8 mouse cellular contexts compared by ENCODE assay signal in the genomic region with DNA sequence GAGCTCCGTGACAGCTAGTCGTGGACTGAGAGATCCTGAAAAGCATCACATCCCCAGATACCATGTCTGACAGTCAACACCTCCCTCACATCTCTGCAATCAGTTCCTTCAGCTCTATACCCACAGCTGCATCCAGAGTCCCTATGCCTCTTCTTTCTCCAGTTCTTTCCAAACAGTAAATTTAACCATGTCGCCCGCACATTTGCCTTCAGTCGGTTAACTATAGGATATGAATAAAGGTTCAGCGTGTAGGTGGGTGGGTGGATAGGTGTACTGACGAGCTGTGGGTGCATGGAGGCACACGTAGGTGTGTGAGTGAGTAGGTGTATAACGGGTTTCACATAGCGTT. TPM values are rescaled to one million over a fixed set of nuclear protein-coding genes. Genes with fewer than 3 reads are reported as not detected.
DNase-seq lines count a peak whose midpoint lies in the region; ATAC-seq and TF ChIP-seq lines count a peak whose summit lies in the region.

No protein-coding gene starts in this region.

- no peak overlapping the region; the same call in 1 of the 2 replicates for H3K27ac ChIP-seq in lung, embryonic 14.5 days (ENCODE audit: low read depth)
- peak overlapping the region; percentile 83 for H3K27ac ChIP-seq in embryonic facial prominence, embryonic 14.5 days (replicated peaks; ENCODE audit: low read depth, low read length)
- H3K27ac ChIP-seq in limb, embryonic 10.5 days = peak overlapping the region; percentile 90
- H3K27ac ChIP-seq in neural tube, embryonic 15.5 days (replicated peaks) = peak overlapping the region; percentile 95

- DNase-seq in lung, embryonic 14.5 days = no peak
- no peak for DNase-seq in lung, adult 2 months
- no peak for DNase-seq in embryonic facial prominence, embryonic 14.5 days (ENCODE audit: low spot score)
- no peak for DNase-seq in limb, embryonic 10.5 days (ENCODE audit: low spot score)
- no peak for DNase-seq in kidney, postnatal 4 days
- no peak for DNase-seq in left cerebral cortex, postnatal 14 days (ENCODE audit: low spot score in 2 of 2)

- peak overlapping the region; percentile 76 for H3K4me3 ChIP-seq in lung, embryonic 14.5 days (ENCODE audit: low read depth, low read length)
- no peak overlapping the region for H3K4me3 ChIP-seq in lung, adult 2 months (replicated peaks; ENCODE audit: extremely low read depth, low read depth, low read length)
- peak overlapping the region; percentile 84 for H3K4me3 ChIP-seq in embryonic facial prominence, embryonic 14.5 days (ENCODE audit: low read depth, low read length)
- H3K4me3 ChIP-seq in limb, embryonic 10.5 days = peak overlapping the region; percentile 66
- peak overlapping the region; percentile 69 for H3K4me3 ChIP-seq in neural tube, embryonic 15.5 days (replicated peaks)

- intact Hi-C loops in left cerebral cortex, postnatal 14 days (cut with DNase I) = no loop called here

- TF ChIP-seq CTCF in lung, embryonic 14.5 days (IDR thresholded peaks at IDR 0.05; ENCODE audit: low read depth) = no peak
- TF ChIP-seq CTCF in lung, adult 2 months (IDR thresholded peaks at IDR 0.05; ENCODE audit: insufficient read depth, low read length) = no peak

- H3K9ac ChIP-seq in lung, embryonic 14.5 days = peak overlapping the region; percentile 94
- peak overlapping the region; percentile 96 for H3K9ac ChIP-seq in embryonic facial prominence, embryonic 14.5 days (ENCODE audit: low read depth, low read length)
- peak overlapping the region; percentile 93 for H3K9ac ChIP-seq in neural tube, embryonic 15.5 days (replicated peaks)

- ATAC-seq in lung, embryonic 14.5 days (ENCODE audit: insufficient read depth) = 0 out of 2 replicates have a peak, but pooled peaks have one; percentile 7
- no peak for ATAC-seq in embryonic facial prominence, embryonic 14.5 days (ENCODE audit: low read depth)
- peak; percentile 28; the same call in 1 of the 2 replicates for ATAC-seq in neural tube, embryonic 15.5 days (ENCODE audit: low FRiP score)
- ATAC-seq in megakaryocyte progenitor cell, adult 5-6 weeks (replicated peaks; ENCODE audit: poor library complexity) = no peak

- H3K4me1 ChIP-seq in lung, embryonic 14.5 days (ENCODE audit: insufficient read depth) = peaks cover 10% of the 10 kb centered on the region
- no peaks in the 10 kb centered on the region for H3K4me1 ChIP-seq in lung, adult 2 months (ENCODE audit: control insufficient read depth, insufficient read depth, low read length)
- peaks cover 10% of the 10 kb centered on the region for H3K4me1 ChIP-seq in embryonic facial prominence, embryonic 14.5 days (ENCODE audit: control insufficient read depth, insufficient read depth, low read length)
- peaks cover 23% of the 10 kb centered on the region for H3K4me1 ChIP-seq in limb, embryonic 10.5 days
- H3K4me1 ChIP-seq in neural tube, embryonic 15.5 days = peaks cover 17% of the 10 kb centered on the region

- H3K9me3 ChIP-seq in lung, embryonic 14.5 days (ENCODE audit: low read depth, low read length) = no peaks in the 10 kb centered on the region
- H3K9me3 ChIP-seq in embryonic facial prominence, embryonic 14.5 days (ENCODE audit: control insufficient read depth, low read length) = no peaks in the 10 kb centered on the region
- H3K9me3 ChIP-seq in limb, embryonic 10.5 days (replicated peaks) = no peaks in the 10 kb centered on the region
- H3K9me3 ChIP-seq in neural tube, embryonic 15.5 days (replicated peaks) = no peaks in the 10 kb centered on the region

- H3K4me2 ChIP-seq in lung, embryonic 14.5 days = peak overlapping the region; percentile 92
- peak overlapping the region; percentile 82 for H3K4me2 ChIP-seq in embryonic facial prominence, embryonic 14.5 days (ENCODE audit: low read depth, low read length)
- H3K4me2 ChIP-seq in neural tube, embryonic 15.5 days = peak overlapping the region; percentile 76

- H3K27me3 ChIP-seq in lung, embryonic 14.5 days (ENCODE audit: insufficient read depth, low read length) = no peaks in the 10 kb centered on the region
- H3K27me3 ChIP-seq in embryonic facial prominence, embryonic 14.5 days (replicated peaks; ENCODE audit: control insufficient read depth, insufficient read depth, low read length) = no peaks in the 10 kb centered on the region
- peaks cover 30% of the 10 kb centered on the region; the same call in 1 of the 2 replicates for H3K27me3 ChIP-seq in limb, embryonic 10.5 days (ENCODE audit: low read depth, poor library complexity, severe bottlenecking)
- no peaks in the 10 kb centered on the region for H3K27me3 ChIP-seq in neural tube, embryonic 15.5 days (replicated peaks)

- peaks cover 6% of the 10 kb centered on the region; the same call in 1 of the 2 replicates for H3K36me3 ChIP-seq in lung, embryonic 14.5 days (ENCODE audit: insufficient read depth)
- no peaks in the 10 kb centered on the region for H3K36me3 ChIP-seq in embryonic facial prominence, embryonic 14.5 days (ENCODE audit: control insufficient read depth, insufficient read depth, low read length)
- no peaks in the 10 kb centered on the region for H3K36me3 ChIP-seq in limb, embryonic 10.5 days
- no peaks in the 10 kb centered on the region for H3K36me3 ChIP-seq in neural tube, embryonic 15.5 days

- 79% methylated on average over 10 of the region's 10 CpGs for WGBS in lung, embryonic 14.5 days
- WGBS in lung, adult 2 months = 79% methylated on average over 10 of the region's 10 CpGs
- 80% methylated on average over 10 of the region's 10 CpGs for WGBS in embryonic facial prominence, embryonic 14.5 days
- 85% methylated on average over 10 of the region's 10 CpGs for WGBS in limb, embryonic 10.5 days
- WGBS in neural tube, embryonic 15.5 days = 73% methylated on average over 10 of the region's 10 CpGs

- no peak for TF ChIP-seq POLR2A in lung, adult 2 months (IDR thresholded peaks at IDR 0.05; ENCODE audit: borderline replicate concordance, extremely low read depth, low read depth, low read length)

RNA-seq across cellular contexts. Expression of gene Zbtb42, which starts 15.5 kb away (rescaled TPM):
- polyA plus RNA-seq in lung, embryonic 14.5 days (2014; fragmentation: Nextera tagmentation; extraction: Ambion mirVana) = 6.7 and 9.0 TPM in 2 replicates
- polyA plus RNA-seq in lung, adult 2 months (2012; rRNA removed) = 40.9 and 51.2 TPM in 2 replicates
- 3.7 and 3.8 TPM in 2 replicates for polyA plus RNA-seq in embryonic facial prominence, embryonic 14.5 days (2014; fragmentation: Nextera tagmentation; extraction: Ambion mirVana)
- 1.4 and 2.7 TPM in 2 replicates for polyA plus RNA-seq in limb, embryonic 10.5 days (2016; fragmentation: Nextera tagmentation; extraction: Ambion mirVana)
- 1.8 and 2.4 TPM in 2 replicates for polyA plus RNA-seq in neural tube, embryonic 15.5 days (2015; fragmentation: Nextera tagmentation; extraction: Ambion mirVana)
- total RNA-seq in megakaryocyte progenitor cell, adult 5-6 weeks (2015) = 1.8 and 2.1 TPM in 2 replicates
- 0.54 and 0.92 TPM in 2 replicates for total RNA-seq in megakaryocyte progenitor cell, adult 5-6 weeks (2017)
- total RNA-seq in left cerebral cortex, postnatal 14 days (2021) = under 1 TPM; 0.25 to 0.68 TPM

RNA-seq across cellular contexts. Expression of gene Akt1, which starts 19.4 kb away (rescaled TPM):
- 140 and 166 TPM in 2 replicates for polyA plus RNA-seq in lung, embryonic 14.5 days (2014; fragmentation: Nextera tagmentation; extraction: Ambion mirVana)
- 166 and 187 TPM in 2 replicates for polyA plus RNA-seq in lung, adult 2 months (2012; rRNA removed)
- polyA plus RNA-seq in embryonic facial prominence, embryonic 14.5 days (2014; fragmentation: Nextera tagmentation; extraction: Ambion mirVana) = 76.4 and 84.0 TPM in 2 replicates
- 59.3 and 82.8 TPM in 2 replicates for polyA plus RNA-seq in limb, embryonic 10.5 days (2016; fragmentation: Nextera tagmentation; extraction: Ambion mirVana)
- 70.5 and 120 TPM in 2 replicates for polyA plus RNA-seq in neural tube, embryonic 15.5 days (2015; fragmentation: Nextera tagmentation; extraction: Ambion mirVana)
- 84.3 and 85.6 TPM in 2 replicates for total RNA-seq in megakaryocyte progenitor cell, adult 5-6 weeks (2015)
- total RNA-seq in megakaryocyte progenitor cell, adult 5-6 weeks (2017) = 74.8 and 96.1 TPM in 2 replicates
- total RNA-seq in left cerebral cortex, postnatal 14 days (2021) = 100 to 1,000 TPM; 137 to 144 TPM

RNA-seq across cellular contexts. Expression of gene Cep170b, which starts 26.2 kb away (rescaled TPM):
- polyA plus RNA-seq in lung, embryonic 14.5 days (2014; fragmentation: Nextera tagmentation; extraction: Ambion mirVana) = 21.4 and 23.1 TPM in 2 replicates
- polyA plus RNA-seq in lung, adult 2 months (2012; rRNA removed) = 68.2 and 73.2 TPM in 2 replicates
- 13.3 and 14.4 TPM in 2 replicates for polyA plus RNA-seq in embryonic facial prominence, embryonic 14.5 days (2014; fragmentation: Nextera tagmentation; extraction: Ambion mirVana)
- polyA plus RNA-seq in limb, embryonic 10.5 days (2016; fragmentation: Nextera tagmentation; extraction: Ambion mirVana) = 6.7 and 12.3 TPM in 2 replicates
- 34.7 and 43.3 TPM in 2 replicates for polyA plus RNA-seq in neural tube, embryonic 15.5 days (2015; fragmentation: Nextera tagmentation; extraction: Ambion mirVana)
- 0.59 and 2.1 TPM in 2 replicates for total RNA-seq in megakaryocyte progenitor cell, adult 5-6 weeks (2015)
- 1.1 and 4.7 TPM in 2 replicates for total RNA-seq in megakaryocyte progenitor cell, adult 5-6 weeks (2017)
- 100 to 1,000 TPM; 223 to 225 TPM for total RNA-seq in left cerebral cortex, postnatal 14 days (2021)

RNA-seq across cellular contexts. Expression of gene Siva1, which starts 49.6 kb away (rescaled TPM):
- polyA plus RNA-seq in lung, embryonic 14.5 days (2014; fragmentation: Nextera tagmentation; extraction: Ambion mirVana) = 253 and 291 TPM in 2 replicates
- 58.6 and 66.5 TPM in 2 replicates for polyA plus RNA-seq in lung, adult 2 months (2012; rRNA removed)
- 211 and 239 TPM in 2 replicates for polyA plus RNA-seq in embryonic facial prominence, embryonic 14.5 days (2014; fragmentation: Nextera tagmentation; extraction: Ambion mirVana)
- 359 and 361 TPM in 2 replicates for polyA plus RNA-seq in limb, embryonic 10.5 days (2016; fragmentation: Nextera tagmentation; extraction: Ambion mirVana)
- polyA plus RNA-seq in neural tube, embryonic 15.5 days (2015; fragmentation: Nextera tagmentation; extraction: Ambion mirVana) = 48.0 and 96.7 TPM in 2 replicates
- 163 and 168 TPM in 2 replicates for total RNA-seq in megakaryocyte progenitor cell, adult 5-6 weeks (2015)
- 291 and 325 TPM in 2 replicates for total RNA-seq in megakaryocyte progenitor cell, adult 5-6 weeks (2017)
- total RNA-seq in left cerebral cortex, postnatal 14 days (2021) = 10 to 100 TPM; 14.5 to 16.8 TPM

Comparison
In these comparisons a context has a peak if more than half of its experiments do, and no peak if none do; other contexts are left out.
1. ATAC-seq: peak in lung, embryonic 14.5 days (single experiment) and neural tube, embryonic 15.5 days (single experiment); none in embryonic facial prominence, embryonic 14.5 days (single experiment) and megakaryocyte progenitor cell, adult 5-6 weeks (single experiment).
2. Peak in every context shown above with its lines, with median percentiles within 50 percentile points of each other: H3K4me2 ChIP-seq and H3K9ac ChIP-seq.